Mouse (Mus musculus): ENCODE data around the gene Gm5799.
"Not testable (repeated sequence)": the region's sequence is repeated elsewhere in the genome, so short reads cannot be mapped to it uniquely, and the experiment has no call there.

The Gm5799 gene

GRCm38 (mm10) chr14:43543276-43543675 is at the start of gene Gm5799:
Gene Gm5799 (plus strand): TSS chr14:43543576.
- not testable (repeated sequence) for DNase-seq

GRCm38 (mm10) chr14:43531052-43532010 is 12.0 kb upstream of the Gm5799 start:
- not testable (repeated sequence) for DNase-seq

- not testable (repeated sequence) for DNase-seq
Observed at GRCm38 (mm10) chr14:43532011-43532383, 11.4 kb upstream of the Gm5799 start.

GRCm38 (mm10) chr14:43532387-43532786 is 11.0 kb upstream of the Gm5799 start:
- DNase-seq, result not testable (repeated sequence)

- DNase-seq, result not testable (repeated sequence)
Observed at GRCm38 (mm10) chr14:43538144-43538543, 5.2 kb upstream of the Gm5799 start.

- not testable (repeated sequence) for DNase-seq
Observed at GRCm38 (mm10) chr14:43546281-43546680, 2.9 kb downstream of the Gm5799 start.

GRCm38 (mm10) chr14:43552271-43552670 is 8.9 kb downstream of the Gm5799 start:
- not testable (repeated sequence) for DNase-seq

- not testable (repeated sequence) for DNase-seq
Observed at GRCm38 (mm10) chr14:43577969-43578368, 34.6 kb downstream of the Gm5799 start.

- DNase-seq, result not testable (repeated sequence)
Observed at GRCm38 (mm10) chr14:43579046-43579445, 35.7 kb downstream of the Gm5799 start, which contains the start of gene Gm17654. Gene Gm17654 (minus strand): TSS chr14:43579146.

Measured in thymus, postnatal 25 days (tissue).